Mouse (Mus musculus): Measurements from ENCODE around the gene Sycn. TPM values are rescaled to one million over a fixed set of nuclear protein-coding genes. Genes with fewer than 3 reads are reported as not detected.

Sycn gene
- polyA plus RNA-seq, 1 experiment from 2014 or later = 33.3 TPM

DNA sequence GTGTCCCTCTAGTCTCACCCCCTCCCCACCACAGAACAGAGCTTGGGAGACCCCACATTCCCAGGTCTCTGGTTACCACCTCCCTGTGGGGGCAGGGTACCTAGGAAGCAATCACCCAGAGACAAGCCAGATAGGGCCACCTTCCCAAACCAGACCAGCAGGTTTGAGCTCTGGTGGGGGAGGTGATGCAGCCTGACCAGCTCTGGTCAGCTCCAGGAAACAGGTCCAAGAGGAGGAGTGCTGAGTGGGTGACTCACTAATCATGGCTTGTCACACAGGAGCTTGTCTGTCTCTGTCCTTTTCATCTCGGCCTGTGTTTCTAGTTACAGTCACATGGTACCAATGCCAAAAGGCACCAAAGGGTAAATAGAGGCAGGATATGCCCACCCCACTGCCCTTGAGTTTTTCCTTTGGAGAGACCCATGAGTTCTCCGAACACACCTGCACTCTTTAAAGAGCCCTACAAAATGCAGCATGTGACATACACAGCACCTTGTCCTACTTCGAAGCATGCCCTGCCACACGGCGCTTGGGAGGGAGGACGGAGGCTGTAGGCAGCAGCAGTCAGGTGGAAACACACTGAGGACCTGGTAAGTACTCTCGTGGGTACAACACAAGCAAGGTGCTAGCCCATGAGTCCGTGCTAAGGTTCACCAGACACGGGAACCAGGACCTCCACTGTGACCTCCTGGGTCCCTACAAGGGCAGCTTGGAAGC, 37.3 kb downstream of the Sycn start:
- 54% methylated on average over 9 of the region's 9 CpGs for WGBS
- Histone ChIP-seq H3K27me3 (replicated peaks) (no peaks in the 10 kb centered on the region), H3K27ac (peak overlapping the region; percentile 83), H3K4me1 (replicated peaks) (peaks cover 74% of the 10 kb centered on the region), H3K9ac (0 out of 2 replicates have a peak overlapping the region, but pooled peaks have one; percentile 20), H3K4me3 (replicated peaks) (no peak overlapping the region), H3K4me2 (replicated peaks) (peak overlapping the region; percentile 30; the same call in 1 of the 2 replicates), H3K36me3 (0 out of 2 replicates have a peak, but pooled peaks cover 6% of the 10 kb centered on the region), H3K9me3 (no peaks in the 10 kb centered on the region)
- ATAC-seq = peak; percentile 84

DNA sequence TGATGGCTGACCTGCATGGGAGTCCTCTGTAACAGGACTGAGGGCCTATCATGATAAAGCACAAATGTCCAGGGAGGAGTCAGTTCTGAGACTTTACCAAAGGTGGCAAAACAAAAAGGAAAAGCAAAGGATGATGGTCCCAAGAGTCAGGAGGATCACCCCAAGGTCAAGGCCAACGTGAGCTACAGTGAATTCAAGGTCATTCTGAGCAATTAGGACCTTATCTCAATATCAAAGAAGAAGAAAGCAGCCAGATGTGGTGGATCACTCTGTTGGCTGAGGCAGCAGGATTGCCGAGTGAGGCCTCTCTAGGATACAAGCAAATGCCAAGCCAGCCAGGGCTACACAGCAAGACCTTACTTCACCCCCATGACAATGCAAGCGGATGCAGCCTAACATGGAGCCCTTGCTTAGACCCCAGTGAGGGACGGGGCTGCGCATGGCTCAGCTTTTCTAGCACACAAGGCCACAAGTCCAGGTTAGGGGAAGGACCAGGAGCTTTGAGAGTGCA, 37.9 kb downstream of the Sycn start:
- WGBS = 65% methylated on average over 5 of the region's 5 CpGs
- peaks cover 73% of the 10 kb centered on the region for H3K4me1 ChIP-seq (replicated peaks)
- no peak overlapping the region for H3K9ac ChIP-seq
- 0 out of 2 replicates have a peak, but pooled peaks cover 6% of the 10 kb centered on the region for H3K36me3 ChIP-seq
- H3K27ac ChIP-seq = peak overlapping the region; percentile 83
- H3K9me3 ChIP-seq = no peaks in the 10 kb centered on the region
- H3K4me3 ChIP-seq (replicated peaks) = no peak overlapping the region
- peak overlapping the region; percentile 30; the same call in 1 of the 2 replicates for H3K4me2 ChIP-seq (replicated peaks)
- no peak for ATAC-seq
- H3K27me3 ChIP-seq (replicated peaks) = no peaks in the 10 kb centered on the region

DNA sequence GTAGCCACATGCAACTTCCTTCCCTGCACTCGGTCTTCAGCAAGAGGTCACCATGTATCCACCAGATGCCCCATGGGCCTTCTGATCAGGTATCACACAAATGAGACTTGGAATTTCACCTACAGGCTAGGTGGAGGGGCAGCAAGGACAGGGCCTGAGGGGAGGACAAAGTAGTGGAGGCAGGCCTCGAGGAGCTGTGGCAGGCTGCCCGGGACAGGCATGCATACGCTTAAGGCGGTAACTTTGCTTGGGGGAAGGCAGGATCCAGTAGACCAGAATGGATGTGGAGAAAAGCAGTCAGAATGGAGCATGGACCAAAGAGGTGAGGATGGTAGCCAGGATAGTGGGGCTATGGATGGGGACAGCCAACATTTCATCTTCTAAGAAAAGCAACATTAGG, 39.1 kb downstream of the Sycn start:
- WGBS = 72% methylated on average over 5 of the region's 5 CpGs
- Histone ChIP-seq H3K4me1 (replicated peaks) (peaks cover 78% of the 10 kb centered on the region), H3K4me2 (replicated peaks) (no peak overlapping the region), H3K9ac (no peak overlapping the region), H3K27ac (no peak overlapping the region; the same call in 1 of the 2 replicates), H3K27me3 (replicated peaks) (no peaks in the 10 kb centered on the region), H3K36me3 (0 out of 2 replicates have a peak, but pooled peaks cover 6% of the 10 kb centered on the region), H3K9me3 (no peaks in the 10 kb centered on the region), H3K4me3 (replicated peaks) (no peak overlapping the region)
- no peak for ATAC-seq

- ATAC-seq = peak; percentile 19
- H3K27ac ChIP-seq = peak overlapping the region; percentile 67
- 0 out of 2 replicates have a peak, but pooled peaks cover 6% of the 10 kb centered on the region for H3K36me3 ChIP-seq
- no peaks in the 10 kb centered on the region for H3K9me3 ChIP-seq
- 62% methylated on average over 4 of the region's 4 CpGs for WGBS
- no peak overlapping the region for H3K4me3 ChIP-seq (replicated peaks)
- no peak overlapping the region for H3K9ac ChIP-seq
- H3K4me1 ChIP-seq (replicated peaks) = peaks cover 86% of the 10 kb centered on the region
- no peaks in the 10 kb centered on the region for H3K27me3 ChIP-seq (replicated peaks)
- peak overlapping the region; percentile 26; the same call in 1 of the 2 replicates for H3K4me2 ChIP-seq (replicated peaks)
Measured at GRCm38 (mm10) chr7:28581721-28582120, 41.0 kb downstream of the Sycn start.

- Histone ChIP-seq H3K4me3 (replicated peaks) (no peak overlapping the region), H3K4me2 (replicated peaks) (peak overlapping the region; percentile 39; the same call in 1 of the 2 replicates), H3K9ac (no peak overlapping the region), H3K9me3 (no peaks in the 10 kb centered on the region), H3K36me3 (0 out of 2 replicates have a peak, but pooled peaks cover 6% of the 10 kb centered on the region), H3K27ac (peak overlapping the region; percentile 67), H3K27me3 (replicated peaks) (no peaks in the 10 kb centered on the region), H3K4me1 (replicated peaks) (peaks cover 86% of the 10 kb centered on the region)
- WGBS = 56% methylated on average over 11 of the region's 11 CpGs
- ATAC-seq = no peak
Measured at GRCm38 (mm10) chr7:28582841-28583240, 42.2 kb downstream of the Sycn start.

DNA sequence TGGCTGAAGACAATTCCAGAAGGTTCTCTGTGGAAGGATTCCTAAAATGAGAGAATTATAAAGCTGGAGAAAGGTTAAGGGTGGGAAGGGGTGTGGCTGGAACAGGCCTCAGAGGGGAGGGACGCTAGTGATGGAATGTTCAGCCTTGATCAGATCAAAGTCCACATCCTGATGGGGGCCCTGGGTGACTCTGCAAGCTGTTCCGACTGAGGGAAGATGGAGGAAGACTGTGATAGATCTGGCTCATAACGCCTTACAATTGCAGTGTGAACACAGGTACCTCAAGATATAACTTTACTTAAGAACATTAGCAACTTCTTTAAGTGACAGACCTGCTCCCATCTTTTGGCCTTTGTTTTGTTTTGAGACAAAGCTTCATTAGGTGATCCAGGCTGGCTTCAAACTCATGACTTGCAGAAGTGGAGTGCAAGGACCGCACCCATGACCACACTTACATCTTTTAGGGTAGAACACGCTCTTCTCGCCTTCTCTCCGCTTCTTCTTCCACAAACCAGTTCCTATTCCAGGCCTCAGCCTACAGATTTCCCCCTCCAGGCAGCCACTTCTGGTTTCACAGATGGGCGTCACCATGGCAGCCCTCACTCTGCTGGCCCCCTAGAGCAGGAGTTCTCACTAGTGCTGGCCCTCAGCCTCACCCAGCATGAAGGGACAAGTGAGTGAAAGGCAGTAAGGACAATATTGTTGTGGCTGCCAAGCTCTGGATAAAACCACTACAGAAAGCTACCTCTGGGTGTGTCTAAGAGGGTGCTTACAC, 43.1 kb downstream of the Sycn start:
- peaks cover 85% of the 10 kb centered on the region for H3K4me1 ChIP-seq (replicated peaks)
- WGBS = 60% methylated on average over 8 of the region's 8 CpGs
- H3K9me3 ChIP-seq = no peaks in the 10 kb centered on the region
- H3K36me3 ChIP-seq = 0 out of 2 replicates have a peak, but pooled peaks cover 6% of the 10 kb centered on the region
- H3K27ac ChIP-seq = peak overlapping the region; percentile 67
- no peaks in the 10 kb centered on the region for H3K27me3 ChIP-seq (replicated peaks)
- H3K4me3 ChIP-seq (replicated peaks) = no peak overlapping the region
- peak overlapping the region; percentile 39 for H3K4me2 ChIP-seq (replicated peaks)
- no peak overlapping the region for H3K9ac ChIP-seq
- peak; percentile 84 for ATAC-seq

GRCm38 (mm10) chr7:28584468-28584867, 43.8 kb downstream of the Sycn start:
- WGBS = 47% methylated on average over 4 of the region's 4 CpGs
- H3K4me2 ChIP-seq (replicated peaks) = peak overlapping the region; percentile 39; the same call in 1 of the 2 replicates

GRCm38 (mm10) chr7:28585001-28585400, 44.3 kb downstream of the Sycn start:
- Histone ChIP-seq H3K4me2 (replicated peaks) (0 out of 2 replicates have a peak overlapping the region, but pooled peaks have one; percentile 11), H3K4me3 (replicated peaks) (no peak overlapping the region), H3K4me1 (replicated peaks) (peaks cover 74% of the 10 kb centered on the region), H3K9ac (0 out of 2 replicates have a peak overlapping the region, but pooled peaks have one; percentile 15), H3K27ac (peak overlapping the region; percentile 67), H3K36me3 (no peaks in the 10 kb centered on the region), H3K27me3 (replicated peaks) (no peaks in the 10 kb centered on the region), H3K9me3 (no peaks in the 10 kb centered on the region)
- no peak for ATAC-seq
- 59% methylated on average over 6 of the region's 6 CpGs for WGBS

More at GRCm38 (mm10) chr7:28584468-28584867, 43.8 kb downstream of the Sycn start:
- no peak overlapping the region for H3K4me3 ChIP-seq (replicated peaks)
- no peaks in the 10 kb centered on the region for H3K9me3 ChIP-seq
- no peak for ATAC-seq
- 0 out of 2 replicates have a peak overlapping the region, but pooled peaks have one; percentile 15 for H3K9ac ChIP-seq
- peak overlapping the region; percentile 67 for H3K27ac ChIP-seq
- 0 out of 2 replicates have a peak, but pooled peaks cover under 1% of the 10 kb centered on the region for H3K36me3 ChIP-seq
- no peaks in the 10 kb centered on the region for H3K27me3 ChIP-seq (replicated peaks)
- peaks cover 78% of the 10 kb centered on the region for H3K4me1 ChIP-seq (replicated peaks)

GRCm38 (mm10) chr7:28586663-28587411, 46.2 kb downstream of the Sycn start:
- WGBS = 57% methylated on average over 6 of the region's 6 CpGs
- no peak overlapping the region for H3K4me3 ChIP-seq (replicated peaks)
- no peaks in the 10 kb centered on the region for H3K36me3 ChIP-seq
- H3K9ac ChIP-seq = 0 out of 2 replicates have a peak overlapping the region, but pooled peaks have one; percentile 8
- no peaks in the 10 kb centered on the region for H3K27me3 ChIP-seq (replicated peaks)
- peak overlapping the region; percentile 48; the same call in 1 of the 2 replicates for H3K27ac ChIP-seq
- H3K4me1 ChIP-seq (replicated peaks) = peaks cover 72% of the 10 kb centered on the region
- no peaks in the 10 kb centered on the region for H3K9me3 ChIP-seq
- H3K4me2 ChIP-seq (replicated peaks) = no peak overlapping the region
- no peak for ATAC-seq

DNA sequence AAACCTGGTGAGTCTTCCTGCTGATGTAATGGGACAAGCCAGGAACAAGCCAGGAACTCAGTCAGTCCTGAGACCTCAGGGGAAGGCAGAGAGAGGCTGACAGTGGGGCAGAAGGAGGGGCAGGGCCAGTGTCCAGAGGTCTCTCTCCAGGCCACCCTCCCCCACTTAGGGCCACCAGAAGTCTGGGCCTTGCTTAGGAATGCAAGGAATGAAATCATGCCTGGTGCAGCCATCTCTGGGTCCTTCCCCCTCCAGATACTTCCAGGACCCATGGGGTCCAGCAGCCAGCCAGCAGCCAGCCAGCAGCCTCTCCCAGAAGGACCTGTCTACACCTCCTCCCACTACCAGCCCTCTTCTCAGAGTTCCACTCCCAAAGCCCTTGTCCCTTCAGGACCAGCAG, 47.0 kb downstream of the Sycn start:
- H3K4me1 ChIP-seq (replicated peaks) = peaks cover 73% of the 10 kb centered on the region
- peak overlapping the region; percentile 48 for H3K27ac ChIP-seq
- H3K4me2 ChIP-seq (replicated peaks) = no peak overlapping the region

More for the DNA sequence above, 47.0 kb downstream of the Sycn start:
- Histone ChIP-seq H3K27me3 (replicated peaks) (no peaks in the 10 kb centered on the region), H3K9ac (peak overlapping the region; percentile 20; the same call in 1 of the 2 replicates), H3K4me3 (replicated peaks) (no peak overlapping the region), H3K9me3 (no peaks in the 10 kb centered on the region), H3K36me3 (no peaks in the 10 kb centered on the region)
- no peak for ATAC-seq

All from intestine, embryonic 15.5 days (tissue).